Mouse (Mus musculus) left cerebral cortex, adult 18-20 months (tissue): Measurements from ENCODE around the gene Slit2. TPM values are rescaled to one million over a fixed set of nuclear protein-coding genes. Genes with fewer than 3 reads are reported as not detected.

Experiments
- DNase-seq, 2 experiments: peaks; one replicate each; pipeline ENCODE4 v3.0.0; 2021 to 2022; ENCODE audit warnings: low spot score in 2 of 2, mixed read lengths in 1 of 2
- long read RNA-seq, 2 experiments: library from polyadenylated mRNA; stranded (forward); transcript quantifications; one replicate each; pipeline ENCODE4 v2.0.0; 2021
- total RNA-seq, 2 experiments: library from RNA; stranded (reverse); gene quantifications; 2 replicates each; pipeline ENCODE4 v1.2.3; 2021

Gene Slit2
- 10 to 100 TPM; 23.5 to 24.3 TPM for total RNA-seq
- long read RNA-seq, experiment 1, partial matches to known transcripts = 1 of 2 reads
- long read RNA-seq, experiment 1, other reads (novel, unspliced or antisense) = 1 of 2 reads
- long read RNA-seq, experiment 2, partial matches to known transcripts = 1 of 6 reads
- long read RNA-seq, experiment 2, other reads (novel, unspliced or antisense) = 3 of 6 reads

DNA sequence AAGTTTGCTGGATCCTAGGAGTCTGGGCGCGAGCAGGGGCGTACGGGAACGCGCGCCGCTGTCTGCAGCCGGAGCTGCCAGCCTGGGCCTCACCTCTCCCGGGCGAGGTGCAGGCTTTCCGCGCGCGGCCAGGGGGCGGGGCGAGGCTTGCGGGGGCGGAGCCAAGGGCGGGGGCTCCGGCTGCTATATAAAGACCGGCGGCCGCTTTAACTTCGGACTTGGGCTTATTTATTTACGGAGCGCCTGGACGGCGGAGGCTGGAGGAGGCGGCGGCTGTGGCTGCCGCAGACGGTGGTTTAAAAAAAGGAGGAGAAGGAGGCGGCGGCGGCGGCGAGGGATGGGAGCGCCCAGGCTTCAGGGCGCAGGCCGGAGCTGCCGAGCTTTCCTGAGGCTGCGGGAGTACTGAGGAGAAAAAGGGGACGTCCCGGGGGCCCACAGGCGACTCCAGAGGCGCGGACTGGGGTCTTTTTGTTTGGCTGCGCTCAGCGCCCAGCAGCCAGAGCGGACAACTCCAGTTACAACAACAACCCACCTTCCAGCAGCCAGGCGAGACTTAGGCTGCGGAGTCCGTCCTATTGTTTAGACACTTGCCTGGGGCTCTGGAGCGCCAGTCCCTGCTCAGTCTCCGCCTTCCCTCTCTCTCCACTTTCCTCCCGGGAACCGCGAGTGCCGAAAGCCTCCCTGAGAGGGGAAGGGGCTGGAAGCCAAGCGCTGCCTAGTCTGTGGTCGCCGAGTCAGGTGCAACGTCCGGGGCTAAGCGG lies at the start of gene Slit2:
Slit2 (plus strand) TSS at position 198 of the 761 bp plus-strand sequence.
- DNase-seq = peak; percentile 59 to 74

DNA sequence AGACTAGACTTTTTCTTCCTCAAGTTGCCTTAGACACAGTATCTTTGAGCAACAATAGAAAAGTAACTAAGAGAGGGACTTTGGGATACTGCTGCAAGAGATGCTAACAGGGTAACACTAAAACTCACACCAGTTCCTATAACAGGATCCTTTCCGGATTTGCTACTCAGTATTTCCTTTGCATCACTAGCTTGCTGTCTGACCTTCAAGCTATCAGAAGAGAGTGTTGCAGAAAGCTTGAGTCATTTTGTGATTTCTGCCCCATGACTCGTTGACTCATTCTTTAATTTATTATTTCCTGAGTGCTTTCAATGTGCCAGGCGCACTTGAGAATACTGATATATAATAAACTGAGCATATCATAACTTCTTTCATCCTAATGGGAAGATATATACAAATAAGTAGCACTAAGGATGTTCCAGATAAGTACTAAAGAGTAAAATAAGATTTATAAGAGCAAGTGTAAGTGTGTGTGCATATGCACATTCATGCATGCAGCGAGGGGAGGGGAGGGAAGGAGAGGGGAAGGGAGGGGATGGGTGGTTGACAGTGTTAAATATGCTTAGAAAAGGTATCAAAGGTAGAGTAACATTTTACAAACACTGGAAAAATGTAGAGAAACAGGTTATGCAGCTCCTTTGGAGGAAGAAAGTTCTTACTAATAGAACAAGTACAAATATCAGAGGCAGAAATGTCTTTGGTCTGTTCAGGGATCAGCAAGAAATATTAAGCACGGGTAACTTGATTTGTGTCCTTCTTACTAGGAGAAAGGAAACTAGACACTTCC lies 44.2 kb upstream of the Slit2 start:
- DNase-seq = no peak

DNA sequence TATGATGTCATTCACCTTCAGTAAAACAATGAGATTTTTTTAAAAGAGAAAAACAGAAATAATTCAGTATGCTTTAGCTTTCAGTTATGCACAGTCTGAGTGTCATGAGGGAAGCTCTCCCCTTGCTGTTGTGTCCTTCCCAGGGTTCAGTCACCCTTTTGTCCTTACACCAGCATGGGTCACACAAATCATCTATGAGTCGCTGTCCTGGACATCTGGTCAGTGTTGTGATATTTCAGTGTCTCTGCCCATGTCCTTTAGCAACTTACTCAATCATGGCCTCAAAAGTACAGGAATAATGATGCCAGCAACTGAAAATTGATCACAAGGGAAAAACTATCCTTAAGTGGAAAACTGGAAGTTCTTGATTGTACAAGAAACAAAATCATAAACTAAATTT lies 26.5 kb upstream of the Slit2 start:
- no peak for DNase-seq

- no peak for DNase-seq
These were observed 7.1 kb upstream of the Slit2 start for GRCm38 (mm10) chr5:47975795-47976194.

GRCm38 (mm10) chr5:47979371-47979770 lies 3.6 kb upstream of the Slit2 start:
- peak in 1 of 2 experiments; percentile 5 for DNase-seq

DNA sequence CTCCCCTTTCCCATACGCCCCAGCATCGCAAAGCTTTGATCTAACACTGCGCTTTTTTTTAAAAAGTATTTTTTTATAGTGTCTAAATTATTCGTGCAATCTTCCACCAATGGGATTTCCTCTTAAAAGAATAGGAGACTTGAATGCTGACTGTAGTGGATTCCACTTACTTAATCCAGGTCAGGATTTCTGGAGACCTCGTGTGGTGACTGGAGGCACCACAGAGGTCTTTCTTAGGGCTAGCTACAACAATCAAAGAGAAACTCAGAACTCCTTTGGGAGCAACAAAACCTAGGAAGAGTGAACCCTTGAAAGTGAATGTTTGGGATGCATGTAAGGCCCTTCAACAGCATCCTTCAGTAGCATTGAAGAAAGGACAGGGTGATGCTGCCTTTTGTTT lies 2.5 kb upstream of the Slit2 start:
- no peak for DNase-seq

- peak in 1 of 2 experiments; percentile 2 for DNase-seq
These were observed 987 bp upstream of the Slit2 start for GRCm38 (mm10) chr5:47981951-47982350.

DNA sequence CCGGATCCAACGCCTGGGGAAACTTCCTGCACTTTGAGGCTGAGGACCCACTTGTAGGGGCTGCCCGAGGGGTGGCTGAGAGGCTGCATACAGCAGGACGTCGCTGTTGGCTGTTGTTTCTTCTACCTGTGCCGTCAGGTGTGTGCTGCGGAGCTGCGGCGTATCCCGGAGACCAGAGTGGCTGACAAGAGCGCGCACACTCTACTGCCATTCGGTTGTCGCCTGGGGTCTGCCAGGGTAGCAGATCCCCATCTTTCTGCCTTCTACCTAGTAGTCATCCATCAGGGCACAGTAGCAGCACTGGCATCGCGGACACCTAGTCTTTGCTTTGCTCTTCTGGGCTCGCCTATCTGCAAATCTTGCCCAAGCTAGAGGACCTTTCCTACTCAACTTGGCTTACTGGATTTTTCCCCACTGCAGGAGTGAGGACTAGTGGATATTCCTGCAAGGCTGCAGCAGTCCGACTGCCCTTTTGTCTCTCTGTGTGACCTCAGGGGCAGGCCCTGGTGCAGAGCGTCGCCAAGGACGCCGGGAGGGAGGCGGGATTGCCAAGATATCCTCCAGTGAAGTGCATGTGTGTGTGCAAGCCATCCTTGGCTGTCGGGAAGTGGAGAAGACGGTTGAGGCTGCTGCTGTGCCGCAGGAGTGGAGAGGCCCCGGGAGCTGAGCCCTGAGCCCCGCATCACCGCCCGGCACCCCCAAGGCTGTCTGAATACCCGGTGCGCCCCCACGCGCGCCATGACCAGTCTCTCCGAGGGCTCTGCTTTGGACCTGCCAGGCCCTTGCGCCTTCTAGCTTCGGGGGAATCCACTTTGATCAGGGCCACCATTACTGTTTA lies 1.0 kb downstream of the Slit2 start:
- DNase-seq = peak; percentile 9 to 30

DNA sequence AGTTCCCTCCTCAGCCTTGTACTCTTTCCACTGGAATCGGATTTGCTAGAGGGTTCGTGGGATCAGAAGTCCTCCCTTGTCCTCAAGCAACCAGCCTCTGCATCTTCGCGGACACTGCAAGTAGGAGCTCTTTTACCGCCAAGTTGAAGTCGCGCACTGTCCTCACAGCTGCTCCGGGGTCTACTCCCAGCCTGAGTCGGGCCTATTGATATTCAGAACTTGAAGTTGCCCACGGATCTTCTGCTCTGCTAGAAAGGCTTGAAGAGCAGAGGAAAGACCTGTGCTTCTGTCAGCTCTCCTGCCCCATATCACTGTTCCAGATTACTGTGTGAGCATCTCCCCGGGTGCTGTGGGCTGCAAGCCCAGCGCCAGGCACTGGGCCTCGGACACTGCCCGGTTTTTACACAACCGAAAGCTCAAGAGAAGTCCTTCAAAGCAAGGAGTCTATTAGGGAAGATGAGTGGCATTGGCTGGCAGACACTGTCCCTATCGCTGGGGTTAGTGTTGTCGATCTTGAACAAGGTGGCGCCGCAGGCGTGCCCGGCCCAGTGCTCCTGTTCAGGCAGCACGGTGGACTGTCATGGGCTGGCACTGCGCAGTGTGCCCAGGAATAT lies 1.8 kb downstream of the Slit2 start:
- peak; percentile 6 to 22 for DNase-seq

DNA sequence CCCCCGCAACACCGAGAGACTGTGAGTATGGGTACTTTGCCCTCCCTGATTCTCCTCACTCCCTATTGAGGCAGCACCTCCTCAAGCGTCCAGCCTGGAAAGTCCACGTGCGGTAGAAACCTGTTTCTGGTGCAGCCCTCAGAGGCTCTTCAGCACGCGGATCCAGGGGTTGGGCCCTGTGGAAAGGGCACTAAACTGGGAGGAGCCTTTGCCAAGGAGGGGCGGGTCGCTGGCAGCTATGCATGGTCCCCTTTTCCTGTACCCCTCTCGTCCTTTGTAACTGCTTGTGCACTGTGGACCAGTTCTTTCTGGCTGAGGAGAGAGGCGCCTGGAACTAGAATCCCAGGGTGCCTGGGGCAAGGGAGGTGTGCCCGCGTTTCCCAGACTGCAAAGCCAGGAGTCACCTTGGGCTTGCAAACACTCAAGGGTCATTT lies 2.3 kb downstream of the Slit2 start:
- DNase-seq = peak; percentile 4 to 31

- DNase-seq = peak; percentile 43 to 60
These were observed 3.1 kb downstream of the Slit2 start for GRCm38 (mm10) chr5:47985901-47986670.

DNA sequence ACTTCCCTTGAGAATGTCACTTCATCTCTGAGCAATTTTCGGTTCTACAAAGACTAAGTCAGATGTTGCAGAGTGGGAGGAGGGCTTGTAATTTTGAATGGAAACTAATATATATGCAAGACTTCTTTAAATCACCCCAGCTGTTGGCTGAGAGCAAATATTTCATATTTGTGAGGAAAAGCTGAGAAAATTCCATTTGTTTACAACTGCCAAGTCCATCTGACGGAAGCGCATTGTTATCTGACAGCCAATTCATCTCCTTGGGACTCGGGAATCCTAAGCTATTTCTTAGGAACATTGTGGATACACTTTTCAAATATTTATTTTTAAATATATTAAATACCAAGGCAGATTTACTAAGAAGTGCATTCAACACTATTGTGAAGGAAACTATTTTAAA lies 8.0 kb downstream of the Slit2 start:
- DNase-seq = no peak

GRCm38 (mm10) chr5:48003708-48004415 lies 20.9 kb downstream of the Slit2 start:
- no peak for DNase-seq

- DNase-seq = no peak
These were observed 22.6 kb downstream of the Slit2 start for GRCm38 (mm10) chr5:48005533-48005932.

DNA sequence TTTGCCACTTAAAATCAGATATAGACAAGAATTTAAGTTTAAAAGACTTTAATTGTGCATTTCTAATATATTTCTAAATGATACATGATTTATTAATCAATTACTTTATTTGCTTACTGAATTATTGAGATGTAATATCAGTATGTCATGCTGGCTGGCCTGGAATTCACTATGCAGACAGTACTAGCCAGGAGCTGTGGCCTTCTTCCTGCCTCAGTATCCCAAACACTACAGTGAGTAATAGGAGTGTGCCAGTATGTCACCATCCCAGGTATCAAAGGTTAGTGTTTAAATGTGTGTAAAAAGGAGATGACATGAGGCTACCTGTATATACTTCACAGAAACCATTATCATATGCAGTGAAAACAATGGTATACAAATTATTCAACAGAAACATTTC lies 23.1 kb downstream of the Slit2 start:
- no peak for DNase-seq

GRCm38 (mm10) chr5:48023441-48023840 lies 40.5 kb downstream of the Slit2 start:
- DNase-seq = no peak

GRCm38 (mm10) chr5:48034875-48035274 lies 51.9 kb downstream of the Slit2 start:
- no peak for DNase-seq

DNA sequence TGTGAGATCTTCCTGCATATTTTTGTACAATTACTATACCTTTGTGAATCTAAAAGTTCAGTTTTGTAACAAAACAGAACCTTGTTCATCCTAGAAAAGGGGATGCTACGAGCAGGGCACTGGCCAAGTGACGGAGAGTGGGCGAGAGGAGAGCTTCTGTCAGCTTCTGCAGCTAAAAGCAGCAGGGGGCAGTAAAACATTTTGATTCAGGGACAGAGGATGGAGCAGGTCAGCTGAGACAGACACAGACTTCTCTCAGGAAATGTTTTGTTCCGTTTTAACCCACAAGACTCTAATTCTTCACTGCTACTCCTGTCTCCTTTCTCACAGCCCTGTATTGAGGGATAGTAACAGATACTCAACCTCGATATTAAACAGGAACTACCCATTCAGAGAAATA lies 55.1 kb downstream of the Slit2 start:
- DNase-seq = peak; percentile 24 to 28
